Mouse (Mus musculus) splenic B cell, adult 2 months (primary cell): ENCODE data around the gene Cfc1.
"Not testable (repeated sequence)": the region's sequence is repeated elsewhere in the genome, so short reads cannot be mapped to it uniquely, and the experiment has no call there.

Source experiments
- DNase-seq: peaks from one replicate; pipeline ENCODE4 v3.0.0-alpha.2; 2011; ENCODE audit warnings: low read depth, low spot score
- H3K27me3 ChIP-seq: 2 replicates; pipeline ENCODE4 v1.6.1; 2012; ENCODE audit warnings: mild to moderate bottlenecking, low read length, moderate library complexity, mixed read lengths; ENCODE audit not compliant: control insufficient read depth, poor library complexity, insufficient read depth, severe bottlenecking
- H3K36me3 ChIP-seq: 2 replicates; pipeline ENCODE4 v1.6.1; 2012; ENCODE audit warnings: mild to moderate bottlenecking, low read length, moderate library complexity, mixed read lengths; ENCODE audit not compliant: control insufficient read depth, poor library complexity, insufficient read depth, severe bottlenecking

The Cfc1 gene

GRCm38 (mm10) chr1:34535043-34535698 lies at the start of gene Cfc1:
Gene Cfc1, plus strand, starts transcription at chr1:34535648.
- DNase-seq, H3K27me3 ChIP-seq, H3K36me3 ChIP-seq: not testable (repeated sequence)

GRCm38 (mm10) chr1:34487383-34487782 lies 48.1 kb upstream of the Cfc1 start:
- H3K27me3 ChIP-seq = no peaks in the 10 kb centered on the region
- no peak for DNase-seq
- no peaks in the 10 kb centered on the region for H3K36me3 ChIP-seq

DNA sequence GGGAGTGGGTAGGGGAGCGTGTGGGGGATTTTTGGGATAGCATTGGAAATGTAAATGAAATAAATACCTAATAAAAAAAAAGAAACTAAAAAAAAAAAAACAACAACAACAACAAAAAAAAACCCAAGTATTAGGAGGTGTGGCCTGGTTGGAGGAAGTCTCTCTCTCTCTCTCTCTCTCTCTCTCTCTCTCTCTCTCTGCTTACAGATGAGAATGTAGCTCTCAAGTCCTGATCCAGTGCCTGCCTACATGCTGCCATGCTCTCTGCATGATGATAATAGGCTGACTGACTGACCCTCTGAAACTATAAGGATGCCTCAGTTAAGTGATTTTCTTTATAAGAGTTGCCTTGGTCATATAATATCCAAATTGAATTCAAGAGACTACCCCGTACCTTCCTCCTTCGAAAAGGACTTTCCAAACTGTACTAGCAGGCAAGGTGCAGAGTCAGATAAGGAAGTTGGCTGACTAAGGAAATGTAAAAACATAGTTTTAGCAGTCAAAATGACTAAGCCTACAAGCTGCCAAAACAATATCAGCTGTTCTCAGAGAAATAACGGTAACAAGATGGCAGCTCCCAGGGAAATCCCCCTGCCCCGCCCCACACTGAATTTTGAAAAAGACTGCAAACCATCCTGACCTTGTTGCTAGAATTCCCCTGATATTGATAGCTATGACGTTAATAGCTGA lies 45.5 kb upstream of the Cfc1 start:
- Histone ChIP-seq H3K36me3 (no peaks in the 10 kb centered on the region), H3K27me3 (no peaks in the 10 kb centered on the region)
- DNase-seq = no peak

DNA sequence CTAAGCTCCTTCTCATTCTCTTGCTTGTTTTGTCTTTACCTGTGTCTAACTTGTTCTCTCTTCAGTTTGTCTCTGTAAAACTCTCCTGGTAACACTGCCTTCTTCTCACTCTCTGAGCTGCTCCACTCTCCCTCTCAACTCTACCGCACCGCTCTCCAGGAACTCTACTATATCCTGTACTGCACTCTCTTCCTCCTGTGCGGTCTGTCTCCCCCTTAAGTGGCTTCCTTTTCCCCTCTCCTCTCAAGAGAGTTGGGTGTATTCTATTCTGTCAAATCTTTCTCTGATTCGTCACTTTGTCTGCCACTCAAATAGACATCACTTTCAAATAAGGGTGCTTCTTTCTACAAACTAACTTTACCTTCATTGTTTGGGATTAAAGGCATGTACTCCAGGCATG lies 44.0 kb upstream of the Cfc1 start:
- H3K36me3 ChIP-seq = no peaks in the 10 kb centered on the region
- no peak for DNase-seq
- no peaks in the 10 kb centered on the region for H3K27me3 ChIP-seq

DNA sequence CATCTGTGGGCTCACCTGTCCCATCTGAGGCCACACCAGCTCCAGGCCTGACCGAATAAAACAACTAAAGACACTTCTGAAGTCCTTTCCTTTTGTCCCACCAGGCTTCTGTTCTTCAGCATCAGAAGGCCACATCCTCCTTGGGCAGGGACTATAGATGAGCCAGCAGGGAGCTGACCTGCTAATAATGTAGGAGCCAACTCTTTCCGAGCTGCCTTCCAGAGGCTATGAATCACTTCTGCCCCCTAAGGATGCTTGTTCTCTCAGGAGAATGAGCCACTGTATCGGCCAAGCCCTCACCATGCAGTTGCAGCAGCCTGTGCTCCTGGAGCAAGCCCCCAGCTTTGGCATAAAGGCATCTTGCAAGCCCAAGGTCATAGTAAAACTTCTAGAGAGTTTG lies 32.5 kb upstream of the Cfc1 start:
- DNase-seq = no peak
- no peaks in the 10 kb centered on the region for H3K27me3 ChIP-seq
- H3K36me3 ChIP-seq = no peaks in the 10 kb centered on the region

DNA sequence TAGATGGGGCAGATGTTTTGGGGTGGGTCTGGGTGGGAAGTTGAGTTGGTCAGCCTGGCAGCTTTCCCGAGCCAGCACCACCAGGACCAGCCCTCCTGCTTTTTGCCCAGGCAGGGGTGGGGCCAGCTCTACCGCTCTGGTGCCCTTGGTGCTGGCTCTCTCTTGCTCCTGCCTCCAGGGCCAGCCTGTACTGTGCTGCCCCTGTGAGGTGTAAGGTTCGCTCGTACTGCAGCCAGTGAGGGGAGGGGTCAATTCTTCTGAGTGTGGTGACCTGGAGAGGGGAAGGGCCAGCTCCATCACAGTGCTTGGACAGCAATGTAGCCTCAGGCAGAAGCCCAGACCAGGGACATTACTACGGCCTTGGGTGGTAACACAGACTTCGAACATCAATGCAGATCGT lies 30.1 kb upstream of the Cfc1 start:
- Histone ChIP-seq H3K27me3 (no peaks in the 10 kb centered on the region), H3K36me3 (no peaks in the 10 kb centered on the region)
- DNase-seq = no peak

- H3K36me3 ChIP-seq = no peaks in the 10 kb centered on the region
- no peak for DNase-seq
- H3K27me3 ChIP-seq = no peaks in the 10 kb centered on the region
Measured at GRCm38 (mm10) chr1:34505970-34506551, 29.4 kb upstream of the Cfc1 start.

DNA sequence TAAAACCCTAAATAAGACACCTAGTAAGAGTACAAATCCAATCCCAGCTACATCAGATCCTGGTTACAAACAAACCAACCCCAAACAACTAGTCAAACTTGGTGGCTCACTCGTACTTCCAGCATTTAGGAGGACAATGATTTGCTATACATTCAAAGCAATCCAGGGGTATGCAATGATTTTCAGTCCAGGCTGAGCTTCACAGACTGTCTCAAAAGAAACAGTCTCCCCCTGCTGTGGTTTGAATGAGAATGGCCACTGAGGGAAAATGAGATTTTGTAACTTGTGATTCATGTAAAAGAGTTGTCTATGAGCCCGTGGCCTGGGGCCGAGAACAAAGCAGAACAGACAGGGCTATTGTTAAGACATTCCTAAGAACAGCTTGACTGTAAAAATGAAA lies 27.5 kb upstream of the Cfc1 start:
- no peak for DNase-seq
- Histone ChIP-seq H3K27me3 (no peaks in the 10 kb centered on the region), H3K36me3 (no peaks in the 10 kb centered on the region)

DNA sequence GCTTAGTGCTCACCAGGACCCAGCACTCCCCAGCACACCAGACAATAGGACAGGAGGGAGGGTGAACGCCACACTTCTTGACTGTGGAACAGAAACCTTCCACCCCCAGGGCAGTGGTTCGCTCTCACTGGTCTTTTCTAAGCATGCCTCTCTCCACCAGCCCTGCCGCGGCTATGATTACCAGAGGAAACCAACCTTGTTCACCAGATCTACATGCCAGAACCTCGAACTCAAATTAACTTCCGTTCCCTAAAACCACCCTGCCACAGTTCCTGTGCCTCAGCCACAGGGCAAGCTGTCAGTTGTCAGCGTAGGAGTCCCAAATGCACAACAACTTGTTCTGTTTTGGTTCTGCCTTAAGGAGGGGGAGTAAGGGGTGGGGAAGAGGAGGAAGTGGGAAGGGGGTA lies 24.9 kb upstream of the Cfc1 start:
- no peaks in the 10 kb centered on the region for H3K36me3 ChIP-seq
- DNase-seq = peak; percentile 79
- no peaks in the 10 kb centered on the region for H3K27me3 ChIP-seq

GRCm38 (mm10) chr1:34511027-34511426 lies 24.4 kb upstream of the Cfc1 start:
- H3K36me3 ChIP-seq = no peaks in the 10 kb centered on the region
- peak; percentile 81 for DNase-seq
- H3K27me3 ChIP-seq = no peaks in the 10 kb centered on the region

DNA sequence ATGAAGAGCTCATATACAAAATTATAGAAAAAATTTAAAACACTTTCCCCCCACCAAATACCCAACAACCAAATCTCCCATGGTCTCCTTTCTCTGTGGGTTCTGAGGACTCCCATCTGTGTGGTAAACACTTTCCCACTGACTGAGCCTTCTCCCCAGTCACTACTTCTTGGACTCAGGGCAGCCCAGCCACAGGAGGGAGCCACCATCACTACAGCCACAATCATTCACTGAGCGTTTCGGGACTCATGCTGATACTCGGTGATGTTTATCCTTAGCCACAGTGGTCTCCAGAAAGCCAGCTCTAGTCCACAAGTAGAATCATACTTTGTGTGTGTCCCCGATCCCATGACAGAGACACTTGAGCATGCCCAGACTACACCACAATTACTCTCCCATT lies 22.4 kb upstream of the Cfc1 start:
- Histone ChIP-seq H3K36me3 (no peaks in the 10 kb centered on the region), H3K27me3 (no peaks in the 10 kb centered on the region)
- DNase-seq = no peak

DNA sequence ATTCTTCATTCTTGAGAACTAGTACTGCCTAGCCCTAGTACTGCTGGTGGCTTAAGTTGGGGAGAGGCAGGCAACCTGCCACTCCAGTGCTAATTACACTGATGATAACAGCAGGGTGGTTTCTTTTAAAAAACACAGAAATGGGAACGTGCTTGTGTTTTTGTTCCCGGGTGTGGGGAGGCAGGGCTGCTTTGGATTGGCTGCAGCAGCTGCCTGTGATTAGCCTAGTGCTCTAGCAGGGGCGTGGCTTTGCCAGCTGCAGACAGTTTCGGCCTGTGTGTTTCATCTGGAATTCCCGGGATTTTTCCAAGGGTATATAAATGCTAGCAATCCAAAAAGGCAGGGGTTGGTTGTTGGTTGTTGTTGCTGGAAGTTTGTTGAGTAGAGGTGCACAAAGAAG lies 18.9 kb upstream of the Cfc1 start:
- DNase-seq = no peak
- Histone ChIP-seq H3K36me3 (no peaks in the 10 kb centered on the region), H3K27me3 (no peaks in the 10 kb centered on the region)

- H3K27me3 ChIP-seq, DNase-seq, H3K36me3 ChIP-seq: not testable (repeated sequence)
Measured at GRCm38 (mm10) chr1:34517297-34517696, 18.2 kb upstream of the Cfc1 start.

- H3K36me3 ChIP-seq, H3K27me3 ChIP-seq, DNase-seq: not testable (repeated sequence)
Measured at GRCm38 (mm10) chr1:34517797-34518196, 17.7 kb upstream of the Cfc1 start.

- no peaks in the 10 kb centered on the region for H3K27me3 ChIP-seq
- H3K36me3 ChIP-seq = no peaks in the 10 kb centered on the region
- DNase-seq = no peak
Measured at GRCm38 (mm10) chr1:34518259-34518658, 17.2 kb upstream of the Cfc1 start.
